Mouse (Mus musculus) inflammation-experienced regulatory T-cells, adult 6 months (primary cell): ENCODE results near the gene Fam160a1. TPM values are rescaled to one million over a fixed set of nuclear protein-coding genes. Genes with fewer than 3 reads are reported as not detected.

ENCODE experiments used
- ATAC-seq: one replicate; pipeline ENCODE4 v1.8.0; 2017
- polyA plus RNA-seq, 3 experiments: library from polyadenylated mRNA; unstranded; fragments of 100-300 nt; shearing (Covaris generic); gene quantifications; one replicate each; pipeline ENCODE4 v1.2.1; 2017

The Fam160a1 gene
- polyA plus RNA-seq, 3 experiments from 2014 or later = 1.2 to 5.0 (median 4.4) TPM

DNA sequence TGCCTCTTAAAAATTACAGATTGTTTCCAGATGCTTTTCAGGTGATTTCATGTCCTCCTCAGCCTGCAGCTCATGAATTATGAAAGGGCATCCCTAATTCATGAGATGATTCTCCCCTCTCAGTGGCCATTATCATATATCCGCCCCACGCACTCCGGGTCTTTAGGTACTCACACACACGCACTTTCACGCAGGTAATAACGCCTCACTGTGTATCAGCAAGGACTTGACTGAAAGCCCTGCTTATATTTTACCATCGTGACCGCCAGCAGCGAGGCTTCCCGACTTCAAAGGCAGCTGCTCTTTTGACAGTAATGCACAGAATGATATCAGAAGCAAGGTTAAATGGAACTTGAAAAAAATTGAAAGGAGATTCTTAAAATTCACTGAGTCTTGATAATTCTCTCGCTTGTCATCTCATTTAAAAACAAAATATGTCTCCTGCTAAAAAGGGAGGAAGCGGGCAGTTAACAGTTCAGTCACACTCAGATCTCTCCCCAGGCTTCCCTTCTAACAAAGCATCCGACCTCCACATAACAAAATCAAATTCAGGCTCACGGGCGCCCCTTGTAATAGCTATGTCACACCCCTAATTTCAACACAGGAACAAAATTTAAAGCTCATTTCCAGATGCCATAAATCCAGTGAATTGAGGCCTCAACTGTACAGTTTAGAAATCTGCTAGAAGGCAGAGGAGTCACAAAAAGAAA lies 3.9 kb upstream of the Fam160a1 start:
- ATAC-seq = no peak

DNA sequence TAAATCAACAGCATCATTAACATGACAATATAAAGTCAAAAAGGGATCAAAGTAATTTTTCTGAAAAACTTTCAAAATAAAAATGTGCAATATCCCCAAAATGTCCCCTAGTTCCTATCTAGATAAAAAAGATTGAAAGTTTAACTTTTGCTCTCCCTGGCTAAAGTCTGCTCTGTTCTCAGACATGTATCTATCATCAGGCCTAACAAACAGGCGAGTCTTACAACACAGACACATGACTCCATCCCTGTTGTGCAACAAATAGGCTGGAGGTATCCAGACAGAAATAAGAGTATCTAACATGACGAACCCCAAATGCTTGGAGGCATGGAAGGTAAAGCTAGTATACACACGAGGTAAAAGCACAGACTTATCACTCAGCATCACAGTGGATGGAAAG lies 2.2 kb upstream of the Fam160a1 start:
- ATAC-seq = no peak

DNA sequence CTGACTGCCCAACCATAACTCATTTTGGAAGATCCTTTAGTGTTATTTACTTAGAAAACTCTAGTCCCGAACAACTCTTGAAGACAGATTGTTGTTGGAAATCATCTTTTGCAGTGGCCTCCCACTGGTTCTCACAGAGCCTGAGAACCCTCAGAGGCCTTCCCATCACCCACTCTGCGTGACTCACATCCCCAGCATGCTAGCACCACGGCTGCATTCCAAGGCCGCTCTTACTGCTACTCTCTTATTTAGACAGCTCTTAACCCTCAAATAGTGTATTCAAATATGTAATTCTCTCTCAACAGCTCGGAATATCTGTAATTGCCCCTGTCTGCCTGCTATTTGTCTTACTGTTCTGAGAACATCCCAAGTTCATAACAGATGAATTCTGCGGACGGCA lies 2.9 kb downstream of the Fam160a1 start:
- ATAC-seq = no peak

DNA sequence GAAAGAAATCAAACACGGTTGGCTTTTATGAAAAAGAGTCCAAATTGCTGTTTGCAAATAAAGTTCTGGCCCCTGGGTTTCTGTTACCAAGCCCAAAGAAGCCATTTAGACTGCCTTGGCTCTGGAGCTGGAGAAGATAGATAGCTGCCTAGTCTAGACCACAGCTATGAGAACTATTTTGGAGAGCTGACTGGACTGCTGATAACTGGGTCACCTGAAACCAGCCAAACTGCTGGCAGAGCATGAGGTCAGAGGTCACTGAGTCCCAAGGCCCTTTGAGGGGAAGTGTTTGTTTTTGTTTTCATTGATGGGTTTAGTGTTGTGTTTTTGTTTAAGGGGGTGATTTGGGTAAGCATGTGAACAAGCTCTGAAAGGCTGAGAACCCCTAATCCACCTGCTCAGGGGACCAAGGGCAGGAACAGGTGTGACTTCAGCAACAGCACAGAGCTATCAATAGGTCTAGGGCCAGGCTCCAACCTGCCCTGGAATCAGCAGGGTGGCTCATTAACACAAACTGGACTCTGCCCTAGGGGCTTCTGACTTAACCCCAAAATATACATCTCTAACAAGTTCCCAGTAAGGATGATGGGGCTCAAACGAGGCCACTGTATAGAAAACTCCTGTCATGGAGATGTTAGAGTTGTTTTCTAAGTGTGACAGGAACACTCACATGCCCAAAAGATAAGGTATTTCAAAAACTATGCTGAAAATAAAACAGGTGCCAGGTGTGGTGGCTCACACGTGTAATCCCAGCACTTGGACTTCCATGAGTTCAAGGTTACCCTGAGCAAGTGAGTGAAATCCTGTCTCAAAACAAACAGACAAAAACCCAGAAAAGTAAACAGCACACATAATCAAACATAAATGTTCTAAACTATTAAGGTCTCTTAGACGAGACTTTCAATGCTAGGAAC lies 3.7 kb downstream of the Fam160a1 start:
- ATAC-seq = no peak

DNA sequence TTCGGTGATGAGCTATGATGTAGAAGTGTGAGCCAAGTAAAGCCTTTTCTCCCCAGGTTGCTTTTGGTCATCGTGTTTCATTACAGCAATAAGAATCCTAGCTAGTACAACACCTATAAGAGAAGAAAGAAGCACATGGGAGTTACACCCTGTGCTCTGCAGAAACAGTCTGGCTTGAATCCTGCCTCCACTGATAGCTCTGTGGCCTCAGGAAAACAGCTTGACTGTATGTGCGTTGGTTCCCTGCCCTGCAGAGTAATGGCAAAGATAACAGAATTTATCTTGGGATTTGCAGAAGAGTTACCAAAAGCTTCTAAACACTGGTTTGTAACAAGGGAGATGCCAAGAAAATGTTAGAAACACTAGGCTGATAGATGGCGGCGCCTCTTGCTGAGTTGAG lies 5.1 kb downstream of the Fam160a1 start:
- ATAC-seq = no peak

DNA sequence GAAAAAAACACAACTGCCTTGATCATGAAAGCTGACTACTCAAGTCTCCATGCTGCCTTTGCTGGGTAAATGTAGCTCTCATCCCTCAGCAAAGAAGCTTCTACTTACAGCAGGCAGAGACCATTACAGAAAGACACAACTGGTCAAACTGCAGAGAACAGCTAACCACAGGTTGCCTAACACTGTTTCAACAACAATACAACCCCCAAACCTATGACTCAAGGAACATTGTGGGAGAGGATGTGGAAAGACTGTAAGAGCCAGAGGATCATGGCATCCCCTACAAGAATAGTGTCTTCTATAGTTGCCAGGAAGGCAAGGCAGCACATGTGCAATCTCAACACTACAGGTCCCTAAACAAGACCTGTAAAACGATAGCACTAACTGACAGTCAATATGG lies 23.9 kb downstream of the Fam160a1 start:
- no peak for ATAC-seq

DNA sequence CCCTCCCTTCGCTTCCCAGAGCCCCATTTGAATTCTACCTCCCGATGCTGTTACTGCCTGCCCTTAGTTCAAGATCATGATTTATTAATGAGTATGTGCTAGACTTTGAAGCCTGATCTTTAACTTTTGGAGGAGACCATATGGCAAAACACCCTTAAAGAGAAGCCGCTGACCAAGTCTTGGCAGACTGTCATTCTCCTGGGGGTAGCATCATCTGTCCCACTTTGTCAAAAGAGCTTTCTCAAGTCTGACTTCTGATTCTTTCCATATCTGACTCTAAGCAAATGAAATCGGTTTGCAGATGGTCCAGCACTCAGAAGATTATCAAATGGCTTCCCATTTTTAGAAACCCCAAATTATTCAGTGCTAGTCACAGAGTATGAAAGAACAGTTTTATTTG lies 27.3 kb downstream of the Fam160a1 start:
- no peak for ATAC-seq

DNA sequence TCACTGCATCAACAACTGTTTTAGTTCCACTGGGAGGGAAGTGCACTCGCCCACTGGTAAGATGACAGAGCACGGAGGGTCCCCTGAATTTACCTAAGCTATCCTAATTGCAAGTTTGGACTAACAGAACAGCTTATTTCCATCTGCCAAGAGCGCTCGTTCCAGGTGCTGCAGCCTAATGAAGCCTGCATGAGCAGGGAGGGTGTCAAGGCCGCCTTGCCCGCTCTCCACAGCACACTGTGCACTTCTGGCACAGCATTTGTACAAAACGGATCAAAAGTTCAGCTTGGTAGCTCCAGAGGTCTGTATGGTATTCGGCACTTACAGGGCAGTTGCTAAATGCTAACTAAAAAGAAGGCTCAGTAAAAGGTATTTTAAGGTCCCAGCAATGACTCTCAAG lies 30.6 kb downstream of the Fam160a1 start:
- ATAC-seq = no peak

DNA sequence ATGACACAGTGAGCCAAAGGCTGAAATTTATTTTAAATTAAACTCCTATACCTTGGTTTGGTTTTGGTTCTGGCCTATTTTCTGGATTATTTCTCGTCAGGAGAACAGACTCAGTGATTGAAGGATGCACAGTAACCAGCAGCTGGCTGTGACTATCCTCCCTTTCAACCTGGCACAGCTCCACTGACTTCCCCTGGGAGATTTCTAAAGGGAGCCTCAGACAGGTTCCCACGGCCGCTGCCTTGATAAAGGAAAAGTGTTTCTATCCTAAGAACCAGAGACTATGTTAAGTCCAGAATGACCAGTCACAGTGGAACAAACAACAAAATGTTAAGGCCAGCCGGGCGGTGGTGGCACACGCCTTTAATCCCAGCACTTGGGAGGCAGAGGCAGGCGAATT lies 36.2 kb downstream of the Fam160a1 start:
- ATAC-seq = no peak

DNA sequence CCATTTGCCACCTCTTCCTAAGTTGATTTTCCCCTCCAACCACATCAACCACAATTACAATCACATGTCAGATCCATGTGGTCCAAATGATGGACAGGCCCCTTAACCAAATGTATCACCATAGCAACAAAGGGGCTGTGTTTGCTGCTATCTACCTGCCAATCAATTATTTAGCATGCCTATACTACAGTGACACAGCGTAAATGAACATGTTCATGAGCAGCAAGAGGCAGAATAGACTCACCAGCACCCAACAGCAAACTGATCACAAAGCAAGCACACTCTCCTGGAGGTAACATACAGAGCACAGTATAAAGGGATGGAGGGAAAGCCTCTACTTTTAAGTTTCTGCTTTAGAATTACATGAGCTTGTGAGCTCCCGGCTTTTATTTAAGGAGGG lies 36.8 kb downstream of the Fam160a1 start:
- no peak for ATAC-seq

DNA sequence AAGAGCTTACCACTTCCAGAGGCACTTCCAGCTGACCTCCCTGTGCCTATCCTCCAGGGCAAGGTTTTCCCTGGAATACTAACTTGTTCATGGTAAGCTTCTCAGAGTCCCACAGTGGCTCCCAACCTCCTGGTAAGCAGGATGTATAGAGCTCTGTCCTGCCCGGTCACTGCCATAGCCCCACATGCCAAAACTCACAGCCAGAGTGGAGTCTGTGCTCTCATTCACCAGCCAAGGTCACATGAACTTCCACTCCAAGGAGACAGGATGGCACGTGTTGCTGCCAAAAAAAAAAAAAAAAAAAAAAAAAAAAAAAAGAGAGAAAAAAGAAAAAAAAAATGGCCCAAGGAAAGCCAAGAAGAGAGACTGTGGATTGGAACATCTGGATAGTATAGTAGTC lies 39.2 kb downstream of the Fam160a1 start:
- ATAC-seq = no peak

DNA sequence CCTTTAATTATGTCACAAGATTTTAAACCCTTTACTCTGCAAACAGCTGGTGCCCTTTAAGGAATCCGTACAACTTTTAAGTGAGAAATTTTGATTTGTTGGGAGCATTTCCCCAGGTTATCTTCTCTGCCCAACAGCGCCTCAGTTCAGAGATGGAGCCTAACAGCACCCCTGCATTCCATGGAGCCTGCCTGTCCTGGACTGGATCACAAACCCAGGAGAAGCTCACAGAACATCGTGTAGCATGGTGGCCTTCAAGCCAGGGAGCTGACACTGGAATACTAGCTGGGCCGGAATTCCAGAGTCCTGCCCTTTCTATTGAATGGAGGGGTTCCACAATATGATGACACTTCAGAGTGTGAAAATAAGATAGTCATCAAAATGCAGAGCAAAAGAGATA lies 39.7 kb downstream of the Fam160a1 start:
- ATAC-seq = no peak

DNA sequence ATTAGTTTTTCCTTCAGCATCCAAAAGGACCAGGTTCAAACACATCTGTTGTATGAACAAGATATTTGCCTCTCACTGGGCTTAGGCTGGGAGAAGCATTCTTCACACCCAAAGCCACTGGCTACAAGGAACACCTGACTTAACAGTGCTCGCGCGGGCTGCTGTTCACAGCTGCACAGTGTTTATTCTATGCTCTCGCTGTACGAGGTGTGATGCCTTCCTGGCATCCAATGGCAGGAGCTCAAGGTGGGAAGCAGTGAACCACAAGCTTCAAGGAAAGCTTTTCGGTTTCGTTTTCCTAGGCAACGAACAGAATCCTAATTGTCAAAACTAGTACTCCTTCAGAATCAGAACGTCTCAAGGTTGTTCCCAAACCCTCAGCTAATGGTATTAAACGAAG lies 40.4 kb downstream of the Fam160a1 start:
- ATAC-seq = no peak

DNA sequence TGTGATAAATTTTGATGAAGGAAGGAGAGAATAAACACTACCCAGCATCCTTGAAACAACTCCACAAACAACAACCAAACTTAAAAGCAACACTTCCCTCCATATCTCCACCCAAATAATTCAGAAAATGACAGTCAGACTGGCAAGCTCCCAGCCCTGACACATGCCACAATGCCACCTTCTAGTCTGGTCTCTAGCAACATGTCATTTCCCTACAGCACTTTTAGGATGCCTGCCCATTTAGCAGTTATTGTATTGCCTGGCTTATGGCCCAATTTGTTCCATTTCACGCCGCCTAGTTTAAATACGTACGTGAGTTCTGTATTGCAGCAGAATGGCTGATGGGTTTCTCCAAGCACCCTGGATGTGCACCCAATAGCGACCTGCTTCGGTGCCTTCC lies 41.0 kb downstream of the Fam160a1 start:
- no peak for ATAC-seq

DNA sequence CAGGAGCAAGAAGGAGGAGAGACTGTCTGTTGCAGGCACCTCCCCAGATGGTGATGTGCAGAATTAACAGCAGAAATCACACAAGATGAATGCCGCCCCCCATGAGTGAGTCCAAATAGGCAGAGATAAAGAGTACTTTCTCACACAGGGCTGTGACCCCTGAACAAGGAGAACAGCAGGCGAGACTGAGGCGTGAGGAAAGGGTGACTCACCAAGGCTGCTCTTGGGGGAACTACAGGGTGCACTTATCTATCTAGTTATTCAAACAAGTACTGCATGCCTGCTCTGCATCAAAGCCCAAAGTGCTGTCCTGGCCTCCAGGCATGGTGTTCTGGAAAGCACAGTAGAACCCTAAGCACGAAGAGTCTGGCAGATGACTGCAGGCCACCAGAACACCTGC lies 43.2 kb downstream of the Fam160a1 start:
- ATAC-seq = no peak

DNA sequence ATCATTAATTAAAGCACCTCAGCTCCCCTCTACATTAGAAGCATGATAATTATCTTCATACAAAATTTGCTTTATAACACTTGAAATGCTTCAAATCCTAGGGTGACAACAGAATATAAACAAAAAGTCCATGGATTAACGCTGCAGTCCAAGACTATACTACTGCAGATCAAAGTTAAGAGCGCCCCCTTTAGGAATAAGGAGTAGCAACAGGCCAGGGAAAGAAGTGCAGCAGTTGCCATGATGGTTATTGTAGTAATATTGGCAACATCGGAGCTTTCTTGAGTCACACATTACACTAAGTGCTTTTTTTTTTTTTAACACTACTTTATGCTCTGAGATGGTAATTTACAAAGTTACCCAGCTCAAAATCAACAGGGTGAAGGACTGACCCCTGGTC lies 43.7 kb downstream of the Fam160a1 start:
- no peak for ATAC-seq

DNA sequence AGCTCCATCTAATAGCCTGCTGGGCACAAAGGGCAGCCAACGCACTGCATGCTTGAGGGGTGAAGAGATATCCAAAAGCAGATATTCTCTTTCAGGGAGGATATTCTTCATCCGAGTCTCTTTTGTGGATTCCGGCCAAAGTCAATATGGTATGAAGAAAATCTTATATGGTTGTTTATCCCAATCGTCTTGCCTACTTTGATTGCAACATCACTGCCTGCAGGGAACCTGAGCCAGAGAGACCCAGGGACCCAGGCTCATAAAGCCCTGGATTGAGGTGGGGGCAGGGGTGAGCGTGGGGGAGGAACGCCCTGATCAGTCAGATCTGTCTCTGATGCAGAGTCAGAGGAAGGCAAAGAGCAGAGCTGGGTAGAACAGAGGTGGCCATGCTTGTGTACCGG lies 52.2 kb downstream of the Fam160a1 start:
- no peak for ATAC-seq

DNA sequence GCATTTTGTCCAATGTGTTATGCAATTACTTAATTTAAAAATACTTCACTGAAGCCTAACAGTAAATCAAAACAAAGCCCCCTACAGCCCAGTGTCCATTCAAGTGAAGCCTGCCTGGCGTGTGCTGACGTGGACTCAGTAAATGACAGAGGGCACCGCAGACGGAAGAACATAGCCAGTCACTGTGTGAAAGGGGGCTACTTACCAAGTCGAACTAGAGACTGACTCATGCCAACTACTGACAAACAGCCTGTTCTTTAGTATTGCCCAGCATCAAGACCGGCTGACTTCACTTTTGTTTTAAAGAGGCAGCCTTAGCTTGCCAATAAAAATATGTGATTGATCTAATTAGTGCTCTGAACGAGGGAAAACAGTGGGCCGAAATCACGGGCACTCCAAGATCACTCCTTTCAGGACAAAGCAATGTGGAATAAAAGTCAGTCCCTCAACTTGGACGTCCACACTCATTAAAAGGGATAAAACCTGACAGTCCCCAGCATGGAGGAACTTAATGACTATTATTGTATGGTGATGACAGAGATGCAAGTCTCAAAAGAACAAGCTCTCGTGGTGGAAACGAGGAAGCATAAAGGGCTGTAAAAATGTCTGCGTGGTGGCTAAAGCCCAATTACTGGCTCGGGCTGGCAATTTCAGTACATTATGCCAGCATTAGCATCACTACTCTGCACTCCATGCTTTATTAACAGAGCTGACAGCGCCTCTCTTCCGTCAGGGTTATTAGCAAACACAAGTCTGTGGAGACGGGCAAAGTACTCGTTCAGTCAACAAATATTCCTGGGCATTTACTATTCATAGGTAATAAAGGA lies 52.9 kb downstream of the Fam160a1 start:
- ATAC-seq = no peak

DNA sequence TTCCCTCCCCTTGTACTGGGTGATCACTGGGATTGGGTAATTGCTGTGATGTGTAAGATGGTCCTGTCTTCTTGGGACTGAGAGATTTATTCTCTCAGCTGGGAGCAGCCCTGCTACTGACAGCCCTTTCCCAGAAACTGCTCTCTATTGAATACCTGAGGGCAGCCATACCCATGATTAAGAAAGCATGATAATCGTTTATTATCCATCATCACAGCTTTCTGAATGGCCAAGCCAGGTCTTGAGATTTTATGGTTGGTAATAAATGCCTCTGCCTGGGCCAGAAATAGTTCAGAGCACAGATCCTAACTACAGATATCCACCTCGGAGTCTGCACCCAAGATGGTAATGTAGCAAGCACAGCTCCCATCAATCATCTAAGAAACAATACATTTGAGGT lies 59.1 kb downstream of the Fam160a1 start:
- ATAC-seq = no peak

DNA sequence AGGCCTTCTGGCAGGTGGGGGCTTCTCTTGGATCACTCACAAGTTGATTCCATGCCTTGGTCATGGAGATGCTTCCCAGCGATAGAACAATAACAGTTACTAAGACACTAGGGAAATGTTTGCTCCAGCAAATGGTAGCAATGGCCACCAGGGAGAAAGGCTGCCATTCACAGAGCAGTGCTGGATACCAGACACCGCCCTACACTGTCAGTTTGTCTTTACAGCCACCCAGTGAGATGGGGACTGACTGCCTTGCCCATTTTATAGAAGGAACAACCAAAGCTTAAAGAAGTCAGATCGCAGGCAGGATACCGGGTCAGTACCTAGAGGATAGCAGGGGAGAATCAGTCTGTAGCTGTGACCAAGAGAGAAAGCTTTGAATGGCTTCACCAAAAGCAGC lies 59.7 kb downstream of the Fam160a1 start:
- no peak for ATAC-seq

DNA sequence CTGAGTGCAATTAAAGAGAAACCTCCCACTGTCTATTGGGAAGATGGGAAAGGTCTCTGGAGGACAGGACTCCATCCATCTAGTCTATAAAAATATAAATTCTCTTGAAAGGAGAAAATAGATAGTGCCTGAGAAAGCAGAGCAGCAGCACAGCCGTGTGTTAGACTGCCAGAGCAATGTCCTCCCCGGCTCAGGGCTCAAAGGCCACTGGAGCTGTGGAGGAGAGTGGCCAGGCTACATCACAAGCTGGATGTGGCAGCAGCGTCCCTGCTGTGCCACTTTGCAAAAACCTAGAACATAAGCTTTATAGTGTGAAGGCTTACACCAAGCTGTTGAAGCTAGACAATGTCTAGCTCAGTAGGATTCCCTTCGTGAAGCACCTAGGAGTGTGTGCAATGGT lies 67.7 kb downstream of the Fam160a1 start:
- ATAC-seq = no peak

DNA sequence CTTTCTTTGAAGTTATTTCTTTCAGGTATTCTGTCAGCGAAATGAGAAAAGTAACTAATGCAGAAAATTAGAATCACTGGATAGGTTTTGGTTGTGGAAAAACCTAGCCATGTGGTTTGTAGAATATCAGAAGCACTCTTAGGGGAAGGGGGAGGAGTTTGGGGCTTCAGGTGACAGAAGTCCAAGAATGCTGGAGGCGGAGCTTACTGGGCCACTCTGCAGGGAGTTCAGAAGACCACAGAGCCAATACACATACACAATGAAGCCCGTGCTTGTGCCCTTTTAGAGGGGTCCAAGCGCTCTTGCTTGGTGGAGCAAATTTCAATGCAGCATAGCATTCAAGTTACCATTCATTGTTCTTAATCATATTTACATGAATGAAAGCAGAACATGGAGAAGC lies 68.2 kb downstream of the Fam160a1 start:
- no peak for ATAC-seq

DNA sequence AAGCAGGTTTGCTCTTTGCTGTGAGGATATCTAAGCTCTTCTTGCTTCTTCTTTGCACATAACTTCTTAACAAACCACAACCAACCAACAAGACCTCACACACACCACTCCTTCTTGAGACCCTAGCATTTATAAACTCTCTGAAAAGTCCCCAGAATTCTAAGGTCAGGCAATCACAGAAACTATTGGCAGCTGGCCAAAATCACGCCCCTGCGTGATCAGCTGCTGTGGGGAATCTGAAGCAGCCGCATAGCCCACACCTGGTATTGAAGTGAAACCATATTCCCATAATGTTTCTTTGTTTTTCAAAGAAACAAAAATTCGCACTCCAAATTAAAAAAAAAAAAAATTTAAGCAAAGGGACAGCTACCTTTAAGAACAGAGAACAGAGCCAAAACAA lies 71.0 kb downstream of the Fam160a1 start:
- no peak for ATAC-seq
